Mouse (Mus musculus) cortical plate, adult 2 months (tissue): ENCODE data around the gene Slco1a6.

Experiments
- CTCF ChIP-seq: fragments of 200-500 bp; IDR thresholded peaks from 2 replicates; pipeline ENCODE4 v1.5.1; 2011; ENCODE audit warnings: mild to moderate bottlenecking, control low read depth, low read length; ENCODE audit not compliant: insufficient read depth; ENCODE audit errors: extremely low read depth
- POLR2A ChIP-seq: fragments of 200-500 bp; IDR thresholded peaks from 2 replicates; pipeline ENCODE4 v1.6.1; 2011; ENCODE audit warnings: mild to moderate bottlenecking, low read length, control low read depth; ENCODE audit not compliant: insufficient read depth; ENCODE audit errors: extremely low read depth

GRCm38 (mm10) chr6:142211821-142212220, 3.5 kb upstream of the Slco1a6 start:
- no peak for TF ChIP-seq POLR2A
- no peak for TF ChIP-seq CTCF
